Mouse (Mus musculus): ENCODE data around the gene Cntrl.

The Cntrl gene

GRCm38 (mm10) chr2:35109141-35109923 is at the start of gene Cntrl:
TSS of gene Cntrl (plus strand) at chr2:35109492.
- peak; percentile 65 for DNase-seq (ENCODE audit: extremely low read depth, low read depth)

- DNase-seq (ENCODE audit: extremely low read depth, low read depth) = no peak
Observed at GRCm38 (mm10) chr2:35060256-35060655, 49.0 kb upstream of the Cntrl start.

GRCm38 (mm10) chr2:35060897-35061296 is 48.4 kb upstream of the Cntrl start:
- DNase-seq (ENCODE audit: extremely low read depth, low read depth) = no peak

- no peak for DNase-seq (ENCODE audit: extremely low read depth, low read depth)
Observed at GRCm38 (mm10) chr2:35061338-35061737, 48.0 kb upstream of the Cntrl start, which contains the start of gene Hc. TSS of gene Hc (minus strand) at chr2:35061438.

- no peak for DNase-seq (ENCODE audit: extremely low read depth, low read depth)
Observed at GRCm38 (mm10) chr2:35063333-35064030, 45.8 kb upstream of the Cntrl start.

- DNase-seq (ENCODE audit: extremely low read depth, low read depth) = no peak
Observed at GRCm38 (mm10) chr2:35066525-35067082, 42.7 kb upstream of the Cntrl start.

GRCm38 (mm10) chr2:35067117-35067516 is 42.2 kb upstream of the Cntrl start:
- DNase-seq (ENCODE audit: extremely low read depth, low read depth) = no peak

GRCm38 (mm10) chr2:35069124-35069523 is 40.2 kb upstream of the Cntrl start:
- DNase-seq (ENCODE audit: extremely low read depth, low read depth) = no peak

GRCm38 (mm10) chr2:35070275-35070674 is 39.0 kb upstream of the Cntrl start:
- no peak for DNase-seq (ENCODE audit: extremely low read depth, low read depth)

- no peak for DNase-seq (ENCODE audit: extremely low read depth, low read depth)
Observed at GRCm38 (mm10) chr2:35072547-35072946, 36.7 kb upstream of the Cntrl start.

- DNase-seq (ENCODE audit: extremely low read depth, low read depth) = no peak
Observed at GRCm38 (mm10) chr2:35074328-35074727, 35.0 kb upstream of the Cntrl start.

- DNase-seq (ENCODE audit: extremely low read depth, low read depth) = no peak
Observed at GRCm38 (mm10) chr2:35079166-35079565, 30.1 kb upstream of the Cntrl start.

GRCm38 (mm10) chr2:35087418-35087817 is 21.9 kb upstream of the Cntrl start:
- no peak for DNase-seq (ENCODE audit: extremely low read depth, low read depth)

GRCm38 (mm10) chr2:35100529-35100928 is 8.8 kb upstream of the Cntrl start:
- no peak for DNase-seq (ENCODE audit: extremely low read depth, low read depth)

- no peak for DNase-seq (ENCODE audit: extremely low read depth, low read depth)
Observed at GRCm38 (mm10) chr2:35101443-35101842, 7.8 kb upstream of the Cntrl start, which contains the start of gene AI182371. TSS of gene AI182371 (minus strand) at chr2:35101543.

GRCm38 (mm10) chr2:35102777-35103176 is 6.5 kb upstream of the Cntrl start:
- DNase-seq (ENCODE audit: extremely low read depth, low read depth) = no peak

GRCm38 (mm10) chr2:35103558-35103957 is 5.7 kb upstream of the Cntrl start:
- no peak for DNase-seq (ENCODE audit: extremely low read depth, low read depth)

GRCm38 (mm10) chr2:35104843-35105242 is 4.4 kb upstream of the Cntrl start:
- no peak for DNase-seq (ENCODE audit: extremely low read depth, low read depth)

- peak; percentile 50 for DNase-seq (ENCODE audit: extremely low read depth, low read depth)
Observed at GRCm38 (mm10) chr2:35107984-35108635, 1.2 kb upstream of the Cntrl start.

- DNase-seq (ENCODE audit: extremely low read depth, low read depth) = peak; percentile 57
Observed at GRCm38 (mm10) chr2:35108712-35109111, 580 bp upstream of the Cntrl start.

GRCm38 (mm10) chr2:35109924-35110304 is 622 bp downstream of the Cntrl start:
- no peak for DNase-seq (ENCODE audit: extremely low read depth, low read depth)

GRCm38 (mm10) chr2:35110521-35110920 is 1.2 kb downstream of the Cntrl start:
- peak; percentile 6 for DNase-seq (ENCODE audit: extremely low read depth, low read depth)

Data from MEL-GATA-1-ER (cell line).